Mouse (Mus musculus) adrenal gland, postnatal 14 days (tissue): ENCODE data around the gene Eps8l3. TPM values are rescaled to one million over a fixed set of nuclear protein-coding genes. Genes with fewer than 3 reads are reported as not detected.

Experiments
- total RNA-seq: library from RNA; stranded (reverse); gene quantifications from 2 replicates; pipeline ENCODE4 v1.2.3, GENCODE M21; 2021

Gene Eps8l3
- total RNA-seq, 1 experiment from 2014 or later: not detected

Other genes starting within 250 kb of the Eps8l3 start
- gene Gm10961, start 245.9 kb upstream of the Eps8l3 start, total RNA-seq: not detected in 2 replicates
- 33.5 TPM in 2 replicates for gene Strip1, start 245.5 kb upstream of the Eps8l3 start, total RNA-seq
- gene Ahcyl1, start 180.7 kb upstream of the Eps8l3 start, total RNA-seq: 272 and 320 TPM in 2 replicates
- gene Csf1, start 116.8 kb upstream of the Eps8l3 start, total RNA-seq: 17.4 and 18.5 TPM in 2 replicates
- gene Gstm5, start 18.6 kb downstream of the Eps8l3 start, total RNA-seq: 28.2 and 30.2 TPM in 2 replicates
- 52.8 and 70.5 TPM in 2 replicates for gene Gstm7, start 54.6 kb downstream of the Eps8l3 start, total RNA-seq
- gene Gstm6, start 66.5 kb downstream of the Eps8l3 start, total RNA-seq: 3.3 and 5.9 TPM in 2 replicates
- gene Gstm3, start 92.1 kb downstream of the Eps8l3 start, total RNA-seq: 2.1 TPM in 1 of 2 replicates, not detected in the other
- 109 and 111 TPM in 2 replicates for gene Gstm2, start 109.2 kb downstream of the Eps8l3 start, total RNA-seq
- gene Gstm1, start 140.7 kb downstream of the Eps8l3 start, total RNA-seq: 145 and 158 TPM in 2 replicates
- 11.2 and 12.3 TPM in 2 replicates for gene Gstm4, start 167.7 kb downstream of the Eps8l3 start, total RNA-seq
- gene Ampd2, start 209.4 kb downstream of the Eps8l3 start, total RNA-seq: 117 and 124 TPM in 2 replicates
- gene Gnat2, start 215.6 kb downstream of the Eps8l3 start, total RNA-seq: 9.8 and 12.6 TPM in 2 replicates